Mouse (Mus musculus) CH12.LX (cell line): ENCODE measurements around the gene Zmynd10. TPM values are rescaled to one million over a fixed set of nuclear protein-coding genes. Genes with fewer than 3 reads are reported as not detected.

Source experiments
- DNase-seq: peaks from one replicate; pipeline ENCODE4 v3.0.0-alpha.2; 2013; ENCODE audit errors: extremely low read depth
- H3K27ac ChIP-seq: 2 replicates; pipeline ENCODE4 v1.5.1; 2012; ENCODE audit warnings: low read depth, mild to moderate bottlenecking, control low read depth, moderate library complexity; ENCODE audit not compliant: insufficient read depth
- H3K27me3 ChIP-seq: replicated peaks from 2 replicates; pipeline ENCODE3; 2012; ENCODE audit warnings: inconsistent platforms
- H3K36me3 ChIP-seq, 2 experiments: replicated peaks in 1 of 2; 2 replicates each; pipeline versions ENCODE3 to v1.6.1; 2012; ENCODE audit warnings: inconsistent platforms in 1 of 2, low read length in 1 of 2, mild to moderate bottlenecking in 1 of 2, mixed read lengths in 1 of 2, moderate library complexity in 1 of 2; ENCODE audit not compliant: control insufficient read depth in 1 of 2, insufficient read depth in 1 of 2
- H3K4me1 ChIP-seq, 2 experiments: 2 replicates each; pipeline ENCODE4 v1.6.1; 2012; ENCODE audit warnings: inconsistent platforms in 1 of 2, moderate library complexity in 1 of 2; ENCODE audit not compliant: insufficient read depth in 2 of 2, control insufficient read depth in 1 of 2
- H3K4me2 ChIP-seq: 2 replicates; pipeline ENCODE4 v1.6.1; 2012; ENCODE audit warnings: low read depth, mild to moderate bottlenecking, control low read depth; ENCODE audit not compliant: poor library complexity, insufficient read depth, severe bottlenecking
- H3K4me3 ChIP-seq, 3 experiments: fragments of 150-350 bp in 1 of 3; sonication (generic) in 1 of 3; replicated peaks in 1 of 3; 2 replicates each; pipeline versions ENCODE3 to v1.5.1; 2011 to 2012; ENCODE audit warnings: low read depth in 2 of 3, low read length in 2 of 3, mild to moderate bottlenecking in 2 of 3, moderate library complexity in 2 of 3, control low read depth in 1 of 3, improper control_type of control experiment in 1 of 3, inconsistent platforms in 1 of 3, mixed read lengths in 1 of 3; ENCODE audit not compliant: poor library complexity in 1 of 3
- H3K79me2 ChIP-seq: replicated peaks from 2 replicates; pipeline ENCODE4 v1.6.1; 2012; ENCODE audit warnings: mild to moderate bottlenecking, moderate library complexity; ENCODE audit not compliant: control insufficient read depth, poor library complexity, insufficient read depth, severe bottlenecking; ENCODE audit errors: extremely low read depth
- H3K9ac ChIP-seq: 2 replicates; pipeline ENCODE4 v1.6.1; 2012; ENCODE audit warnings: low read depth, mild to moderate bottlenecking, control low read depth, moderate library complexity; ENCODE audit not compliant: insufficient read depth
- H3K9me3 ChIP-seq: replicated peaks from 2 replicates; pipeline ENCODE3; 2012; ENCODE audit warnings: low read length, inconsistent platforms, mixed read lengths
- BHLHE40 ChIP-seq: IDR thresholded peaks from 2 replicates; pipeline ENCODE4 v1.6.1; 2011; ENCODE audit warnings: mild to moderate bottlenecking, low read depth, low read length, improper control_type of control experiment
- EP300 ChIP-seq: IDR thresholded peaks from 2 replicates; pipeline ENCODE4 v1.6.1; 2011; ENCODE audit warnings: low read length, improper control_type of control experiment
- ETS1 ChIP-seq: conservative IDR thresholded peaks from 2 replicates; pipeline ENCODE4 v1.6.1; 2012; ENCODE audit warnings: low read depth, mild to moderate bottlenecking, inconsistent platforms, low read length, improper control_type of control experiment, moderate library complexity
- IRF4 ChIP-seq: IDR thresholded peaks from 2 replicates; pipeline ENCODE4 v1.6.1; 2014; ENCODE audit warnings: low read depth, mild to moderate bottlenecking, inconsistent platforms, low read length, improper control_type of control experiment
- JUN ChIP-seq: IDR thresholded peaks from 2 replicates; pipeline ENCODE4 v1.6.1; 2011; ENCODE audit warnings: low read depth, mild to moderate bottlenecking, low read length, improper control_type of control experiment, moderate library complexity; ENCODE audit not compliant: insufficient read depth
- JUND ChIP-seq: conservative IDR thresholded peaks from 2 replicates; pipeline ENCODE4 v1.6.1; 2011; ENCODE audit warnings: low read depth, low read length, improper control_type of control experiment
- MAFK ChIP-seq: IDR thresholded peaks from 2 replicates; pipeline ENCODE4 v1.6.1; 2011; ENCODE audit warnings: low read length, improper control_type of control experiment; ENCODE audit not compliant: insufficient replicate concordance
- MAZ ChIP-seq: IDR thresholded peaks from 2 replicates; pipeline ENCODE4 v1.6.1; 2012; ENCODE audit warnings: low read depth, mild to moderate bottlenecking, inconsistent platforms, low read length, improper control_type of control experiment, moderate library complexity
- MYC ChIP-seq: IDR thresholded peaks from 2 replicates; pipeline ENCODE4 v1.6.1; 2011; ENCODE audit warnings: low read depth, mild to moderate bottlenecking, improper control_type of control experiment, low read length
- NELFE ChIP-seq: IDR thresholded peaks from 2 replicates; pipeline ENCODE4 v1.6.1; 2011; ENCODE audit warnings: low read depth, low read length, improper control_type of control experiment
- POLR2A ChIP-seq: IDR thresholded peaks from 2 replicates; pipeline ENCODE4 v1.6.1; 2011; ENCODE audit warnings: low read depth, mild to moderate bottlenecking, improper control_type of control experiment, low read length
- RCOR1 ChIP-seq: conservative IDR thresholded peaks from 2 replicates; pipeline ENCODE4 v1.6.1; 2012; ENCODE audit warnings: low read depth, mild to moderate bottlenecking, inconsistent platforms, low read length, improper control_type of control experiment
- USF1 ChIP-seq: IDR thresholded peaks from 2 replicates; pipeline ENCODE4 v1.6.1; 2014; ENCODE audit warnings: low read depth, mild to moderate bottlenecking, inconsistent platforms, low read length, improper control_type of control experiment
- ZKSCAN1 ChIP-seq: IDR thresholded peaks from 2 replicates; pipeline ENCODE4 v1.6.1; 2012; ENCODE audit warnings: low read depth, inconsistent platforms, low read length, improper control_type of control experiment, borderline replicate concordance
- dilution Hi-C: fragments of 300-500 bp; cut with MboI; formaldehyde crosslinking; loops from 2 replicates; pipeline ENCODE4 v1.14.3; 2020; ENCODE audit warnings: low sequenced_read_pairs; ENCODE audit not compliant: extremely low pct_unique_long_range_greater_than_20kb, extremely low pct_ligation_motif_present
- in situ Hi-C: fragments of 300-500 bp; cut with MboI; formaldehyde crosslinking; loops from 3 replicates; pipeline ENCODE4 v1.14.3; 2019; ENCODE audit warnings: low sequenced_read_pairs, low pct_ligation_motif_present, low pct_unique_long_range_greater_than_20kb, mixed read lengths
- polyA plus RNA-seq: library from polyadenylated mRNA; unstranded; fragments of >175 nt; gene quantifications from 2 replicates; pipeline ENCODE4 v1.2.1, GENCODE M21; 2012; ENCODE audit warnings: low read depth; ENCODE audit not compliant: insufficient read length
- total RNA-seq, 2 experiments: library from RNA; depleted of rRNA; stranded (reverse); fragments of 300-350 nt in 1 of 2; fragments of >200 nt in 1 of 2; gene quantifications; 2 replicates each; pipeline ENCODE4 v1.2.3; 2012 to 2014

Zmynd10 gene
- total and polyA plus RNA-seq, 3 experiments: 0.34 to 0.63 TPM; not detected in 1

DNA sequence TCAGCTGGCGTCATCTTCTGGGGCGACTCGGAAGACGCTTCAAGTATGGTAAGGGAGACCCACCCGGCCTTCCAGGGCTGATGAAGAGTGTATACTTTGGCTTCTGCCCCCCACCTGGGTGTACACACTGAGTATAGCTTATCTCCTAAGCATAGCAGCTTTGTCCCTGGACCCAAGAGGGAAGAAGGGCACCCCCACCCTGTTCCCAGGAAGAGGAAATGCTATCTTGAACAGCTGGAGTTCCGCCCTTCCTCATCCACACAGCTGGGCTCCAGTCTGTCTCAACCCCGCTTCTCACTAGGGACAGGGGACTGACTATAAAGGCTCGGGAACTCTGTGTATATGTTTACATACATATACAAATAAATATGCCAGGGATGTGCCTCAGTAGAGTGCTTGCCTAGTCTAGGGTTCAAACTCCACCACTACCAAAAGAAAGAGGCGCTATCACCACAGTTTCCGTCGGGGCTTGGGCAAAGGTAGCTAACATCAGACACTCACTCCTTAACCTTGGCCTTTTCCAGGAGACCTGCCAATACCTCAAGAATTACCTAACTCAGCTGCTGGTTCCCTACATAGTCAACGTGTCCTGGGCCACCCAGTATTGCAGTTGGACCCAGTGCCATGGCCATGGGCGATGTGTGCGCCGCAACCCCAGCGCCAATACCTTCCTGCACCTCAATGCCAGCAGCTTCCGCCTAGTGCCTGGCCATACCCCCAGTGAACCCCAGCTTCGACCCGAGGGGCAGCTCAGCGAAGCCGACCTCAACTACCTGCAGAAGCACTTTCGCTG lies 24.6 kb downstream of the Zmynd10 start:
- H3K27ac ChIP-seq: no peak overlapping the region

GRCm38 (mm10) chr9:107572327-107572662 lies 25.2 kb downstream of the Zmynd10 start:
- no peak for DNase-seq
- peaks cover 22 to 41% of the 10 kb centered on the region in 2 experiments for H3K36me3 ChIP-seq
- in situ Hi-C loops: no loop called here
- peaks cover 21 to 39% of the 10 kb centered on the region in 2 experiments for H3K4me1 ChIP-seq
- no peak overlapping the region for H3K4me3 ChIP-seq
- H3K9ac ChIP-seq: no peak overlapping the region
- TF ChIP-seq MYC (no peak), EP300 (no peak), IRF4 (no peak)
- no peaks in the 10 kb centered on the region for H3K9me3 ChIP-seq
- no peak overlapping the region for H3K27ac ChIP-seq
- H3K27me3 ChIP-seq: no peaks in the 10 kb centered on the region
- H3K79me2 ChIP-seq: no peaks in the 10 kb centered on the region
- no peak overlapping the region for H3K4me2 ChIP-seq
- dilution Hi-C loops: no loop called here

More for the DNA sequence above, 24.6 kb downstream of the Zmynd10 start:
- no peaks in the 10 kb centered on the region for H3K79me2 ChIP-seq
- in situ Hi-C loops: no loop called here
- no peak for DNase-seq
- TF ChIP-seq JUND: no peak
- no peak for TF ChIP-seq USF1
- no peak for TF ChIP-seq ETS1
- TF ChIP-seq JUN: no peak
- TF ChIP-seq ZKSCAN1: no peak
- TF ChIP-seq RCOR1: no peak
- no peak for TF ChIP-seq IRF4
- no peak for TF ChIP-seq BHLHE40
- no peak for TF ChIP-seq MAZ
- no peak for TF ChIP-seq POLR2A
- TF ChIP-seq NELFE: no peak
- no peak for TF ChIP-seq MAFK
- TF ChIP-seq, all 38 proteins: peak for 0
- Histone ChIP-seq H3K27me3 (no peaks in the 10 kb centered on the region), H3K36me3 (peaks cover 22 to 44% of the 10 kb centered on the region in 2 experiments), H3K9ac (no peak overlapping the region), H3K4me3 (no peak overlapping the region), H3K9me3 (no peaks in the 10 kb centered on the region), H3K4me2 (no peak overlapping the region), H3K4me1 (peaks cover 21 to 35% of the 10 kb centered on the region in 2 experiments)
- dilution Hi-C loops: no loop called here
